Mouse (Mus musculus) G1E (cell line): ENCODE results near the gene Gm13199.

Experiments used
- CTCF ChIP-seq: IDR thresholded peaks from 2 replicates; pipeline ENCODE4 v1.5.1; 2012; ENCODE audit warnings: low read depth, low read length, inconsistent platforms, mixed read lengths
- GATA1 ChIP-seq: IDR thresholded peaks from 2 replicates; pipeline ENCODE4 v1.6.1; 2012; ENCODE audit warnings: borderline replicate concordance, low read length, inconsistent platforms, mixed read lengths

DNA sequence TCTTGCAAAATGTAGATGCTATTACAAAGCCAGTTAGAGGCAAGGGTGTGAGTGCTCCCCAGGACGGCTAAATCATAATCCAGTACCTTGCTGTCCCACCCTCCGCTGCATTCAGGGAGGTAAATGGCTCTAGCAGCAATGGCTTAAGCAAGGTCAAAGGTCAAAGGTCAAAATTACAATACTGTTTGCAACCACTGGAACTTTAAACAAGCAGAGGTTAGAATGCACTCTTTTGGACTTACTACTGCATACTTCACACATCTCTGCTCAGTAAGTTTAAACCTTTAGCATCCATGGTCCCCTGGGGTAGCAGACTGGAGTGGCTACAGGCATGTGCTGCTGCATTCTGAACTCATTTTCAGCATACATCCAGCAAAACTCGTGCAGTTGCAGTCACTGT is 14.7 kb upstream of the Gm13199 start:
- TF ChIP-seq CTCF (no peak), GATA1 (no peak)
